Mouse (Mus musculus): Measurements from ENCODE around the gene Hoxc8. TPM values are rescaled to one million over a fixed set of nuclear protein-coding genes. Genes with fewer than 3 reads are reported as not detected.

Gene Hoxc8
- polyA plus RNA-seq, 1 experiment from 2014 or later, result not detected

DNA sequence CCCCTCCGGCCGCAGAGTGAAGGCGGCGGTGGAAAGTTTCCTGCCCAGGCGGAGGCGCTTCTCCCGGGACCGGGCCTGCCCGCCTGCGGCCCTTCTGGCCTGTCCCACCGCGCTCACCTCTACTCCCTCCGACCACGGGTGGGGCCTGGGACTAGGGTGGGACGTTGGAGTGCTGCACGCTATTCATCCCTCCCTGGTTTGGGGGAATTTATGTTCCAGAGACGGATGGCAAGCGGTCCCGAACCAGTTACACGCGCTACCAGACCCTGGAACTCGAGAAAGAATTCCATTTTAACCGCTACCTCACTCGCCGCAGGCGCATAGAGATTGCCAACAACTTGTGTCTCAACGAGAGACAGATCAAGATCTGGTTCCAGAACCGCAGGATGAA, 24.6 kb downstream of the Hoxc8 start:
- H3K4me2 ChIP-seq, result peak overlapping the region; percentile 47
- peak overlapping the region; percentile 24 for H3K4me3 ChIP-seq
- H3K36me3 ChIP-seq, result no peaks in the 10 kb centered on the region
- H3K27ac ChIP-seq, result no peak overlapping the region
- 3% methylated on average over 24 of the region's 28 CpGs for WGBS
- ATAC-seq (ENCODE audit: borderline replicate concordance, extremely low read depth, low FRiP score, low TSS enrichment), result 0 out of 2 replicates have a peak, but pooled peaks have one; percentile 31
- no peaks in the 10 kb centered on the region for H3K9me3 ChIP-seq
- peaks cover 4% of the 10 kb centered on the region; the same call in 1 of the 2 replicates for H3K4me1 ChIP-seq
- H3K27me3 ChIP-seq, result peaks cover 99% of the 10 kb centered on the region
- no peak overlapping the region for H3K9ac ChIP-seq

DNA sequence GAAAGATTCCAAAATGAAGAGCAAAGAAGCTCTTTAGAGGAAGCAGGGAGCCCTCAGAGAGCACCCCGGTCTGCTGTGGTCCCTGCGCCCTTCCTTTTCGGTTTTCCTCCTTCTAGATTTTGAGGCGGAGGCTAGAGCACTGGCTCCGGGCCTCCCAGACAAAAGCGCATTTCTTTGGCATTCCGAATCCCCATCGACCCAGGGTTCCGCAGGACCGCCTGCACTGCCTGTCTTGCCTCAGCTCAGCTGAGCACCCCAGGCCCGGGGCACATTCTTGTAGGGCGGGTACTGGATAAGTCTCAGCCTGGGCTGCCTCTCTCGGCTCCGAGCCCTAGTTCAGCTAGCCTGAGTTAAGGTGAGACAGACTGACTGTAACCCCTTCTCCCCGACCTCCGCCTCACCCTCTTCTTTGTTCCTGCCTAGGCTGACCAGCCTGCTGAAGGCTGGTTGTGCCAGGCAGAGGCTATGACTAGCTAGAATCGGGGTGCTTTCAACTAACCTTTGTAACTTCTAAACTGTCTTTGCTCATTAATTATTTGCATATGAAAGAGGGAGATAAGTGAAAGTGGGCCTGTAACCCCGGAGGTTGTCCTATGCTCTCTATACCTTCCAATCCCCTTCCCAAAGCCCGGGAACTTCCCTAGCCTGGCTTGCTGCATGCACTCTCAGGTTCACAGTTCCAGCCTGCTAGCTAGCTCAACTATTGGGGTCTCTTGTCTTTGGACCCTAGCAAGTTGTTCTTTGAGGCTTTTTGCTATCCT, 25.2 kb downstream of the Hoxc8 start:
- 0 out of 2 replicates have a peak overlapping the region, but pooled peaks have one; percentile 24 for H3K4me3 ChIP-seq
- WGBS, result 17% methylated on average over 19 of the region's 19 CpGs
- H3K36me3 ChIP-seq, result no peaks in the 10 kb centered on the region
- peaks cover 4% of the 10 kb centered on the region; the same call in 1 of the 2 replicates for H3K4me1 ChIP-seq
- H3K27me3 ChIP-seq, result peaks cover 99% of the 10 kb centered on the region
- no peak overlapping the region for H3K4me2 ChIP-seq
- ATAC-seq (ENCODE audit: borderline replicate concordance, extremely low read depth, low FRiP score, low TSS enrichment), result no peak
- H3K27ac ChIP-seq, result no peak overlapping the region
- no peaks in the 10 kb centered on the region for H3K9me3 ChIP-seq
- no peak overlapping the region for H3K9ac ChIP-seq

DNA sequence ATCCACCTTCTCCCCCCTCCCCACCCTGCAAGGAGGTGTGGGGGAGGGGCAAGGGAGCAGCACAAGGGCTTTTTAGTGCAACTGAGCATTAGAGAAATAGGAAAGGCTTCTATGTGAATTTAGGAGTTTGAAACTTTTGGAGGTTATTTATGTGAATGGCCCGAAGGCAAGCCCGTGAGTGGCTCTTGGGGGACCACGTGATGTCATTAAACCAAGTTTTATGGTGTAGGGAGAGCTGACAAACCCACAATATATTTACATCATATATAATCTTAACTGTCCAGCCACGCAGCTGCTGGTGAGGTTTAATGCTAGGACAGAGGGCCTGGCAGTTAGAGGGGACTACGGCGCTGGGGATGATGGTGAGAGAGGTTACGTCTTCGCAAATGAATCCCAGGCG, 28.2 kb downstream of the Hoxc8 start, which contains the start of gene Hoxc4:
TSS of gene Hoxc4 (plus strand) at position 299 of the 400 bp plus-strand sequence.
- H3K4me3 ChIP-seq, result no peak within 1 kb of the TSS
- no peak within 1 kb of the TSS for H3K9ac ChIP-seq
- ATAC-seq (ENCODE audit: borderline replicate concordance, extremely low read depth, low FRiP score, low TSS enrichment), result no peak
- WGBS, result 36% methylated on average over 9 of the region's 9 CpGs
- H3K27ac ChIP-seq, result no peak within 1 kb of the TSS
- H3K36me3 ChIP-seq, result no peaks in the 10 kb centered on the region
- peaks cover 100% of the 10 kb centered on the region for H3K27me3 ChIP-seq
- no peaks in the 10 kb centered on the region for H3K9me3 ChIP-seq
- no peak within 1 kb of the TSS for H3K4me2 ChIP-seq
- H3K4me1 ChIP-seq, result peaks cover 4% of the 10 kb centered on the region; the same call in 1 of the 2 replicates

GRCm38 (mm10) chr15:103020899-103021418, 30.6 kb downstream of the Hoxc8 start:
- Histone ChIP-seq H3K4me2 (no peak overlapping the region), H3K4me1 (no peaks in the 10 kb centered on the region), H3K27ac (no peak overlapping the region), H3K4me3 (no peak overlapping the region), H3K9ac (no peak overlapping the region), H3K27me3 (peaks cover 100% of the 10 kb centered on the region), H3K36me3 (no peaks in the 10 kb centered on the region), H3K9me3 (no peaks in the 10 kb centered on the region)
- 5% methylated on average over 8 of the region's 8 CpGs for WGBS
- ATAC-seq (ENCODE audit: borderline replicate concordance, extremely low read depth, low FRiP score, low TSS enrichment), result no peak

DNA sequence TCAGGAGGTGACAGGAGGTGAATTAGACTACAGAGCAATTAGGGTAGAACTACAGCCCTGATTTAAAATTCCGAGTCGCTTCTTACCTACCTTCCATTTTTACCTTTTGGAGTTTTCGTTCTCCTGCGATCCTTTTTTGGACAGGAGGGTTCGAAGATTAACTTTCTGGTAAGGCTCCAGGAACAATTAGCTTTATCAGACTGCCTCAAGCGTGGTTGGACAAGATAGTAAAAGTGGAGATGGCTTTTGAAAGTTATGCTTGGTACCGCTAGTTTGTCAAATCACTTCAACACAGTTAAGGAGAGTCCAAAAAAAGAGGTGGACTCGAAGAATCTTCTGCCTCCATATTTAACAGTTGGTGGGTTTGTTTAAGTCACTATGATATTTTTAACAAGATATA, 31.1 kb downstream of the Hoxc8 start:
- no peak overlapping the region for H3K9ac ChIP-seq
- 12% methylated on average over 8 of the region's 8 CpGs for WGBS
- H3K4me3 ChIP-seq, result no peak overlapping the region
- no peak overlapping the region for H3K4me2 ChIP-seq
- no peaks in the 10 kb centered on the region for H3K9me3 ChIP-seq
- H3K27ac ChIP-seq, result no peak overlapping the region
- H3K36me3 ChIP-seq, result no peaks in the 10 kb centered on the region
- ATAC-seq (ENCODE audit: borderline replicate concordance, extremely low read depth, low FRiP score, low TSS enrichment), result no peak
- peaks cover 100% of the 10 kb centered on the region for H3K27me3 ChIP-seq
- H3K4me1 ChIP-seq, result no peaks in the 10 kb centered on the region

DNA sequence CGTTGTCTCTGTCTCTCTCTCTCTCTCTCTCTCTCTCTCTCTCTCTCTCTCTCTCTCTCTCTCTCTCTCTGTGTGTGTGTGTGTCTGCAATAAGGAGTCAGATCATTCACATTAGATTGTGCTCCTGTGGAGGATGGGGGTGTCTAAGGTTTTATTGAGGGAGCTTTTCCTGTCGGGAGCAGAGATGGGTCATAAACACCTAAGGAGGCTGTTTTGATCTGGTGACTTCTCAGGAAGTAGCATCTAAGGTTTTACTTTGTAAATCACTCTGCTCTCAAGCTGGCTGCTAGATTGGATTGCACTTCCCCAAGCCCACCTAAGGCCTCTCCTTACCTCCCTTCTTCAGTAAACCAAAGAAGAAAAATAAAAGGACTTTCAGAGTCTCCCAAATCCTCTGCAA, 33.7 kb downstream of the Hoxc8 start:
- H3K36me3 ChIP-seq, result no peaks in the 10 kb centered on the region
- H3K9ac ChIP-seq, result no peak overlapping the region
- no peak overlapping the region for H3K27ac ChIP-seq
- no peak overlapping the region for H3K4me3 ChIP-seq
- H3K9me3 ChIP-seq, result no peaks in the 10 kb centered on the region
- H3K4me2 ChIP-seq, result no peak overlapping the region
- WGBS, result 16% methylated on average over 2 of the region's 2 CpGs
- H3K4me1 ChIP-seq, result no peaks in the 10 kb centered on the region
- peaks cover 100% of the 10 kb centered on the region for H3K27me3 ChIP-seq
- no peak for ATAC-seq (ENCODE audit: borderline replicate concordance, extremely low read depth, low FRiP score, low TSS enrichment)

GRCm38 (mm10) chr15:103027266-103028235, 37.1 kb downstream of the Hoxc8 start:
- Histone ChIP-seq H3K36me3 (no peaks in the 10 kb centered on the region), H3K27me3 (peaks cover 99% of the 10 kb centered on the region), H3K4me3 (no peak overlapping the region), H3K27ac (no peak overlapping the region), H3K4me1 (no peaks in the 10 kb centered on the region), H3K9ac (no peak overlapping the region), H3K9me3 (no peaks in the 10 kb centered on the region), H3K4me2 (peak overlapping the region; percentile 5; the same call in 1 of the 2 replicates)
- 8% methylated on average over 43 of the region's 43 CpGs for WGBS
- no peak for ATAC-seq (ENCODE audit: borderline replicate concordance, extremely low read depth, low FRiP score, low TSS enrichment)

- H3K27ac ChIP-seq, result no peak overlapping the region
- no peaks in the 10 kb centered on the region for H3K4me1 ChIP-seq
- no peak for ATAC-seq (ENCODE audit: borderline replicate concordance, extremely low read depth, low FRiP score, low TSS enrichment)
- H3K9ac ChIP-seq, result no peak overlapping the region
- H3K27me3 ChIP-seq, result peaks cover 98% of the 10 kb centered on the region
- WGBS, result 32% methylated on average over 9 of the region's 9 CpGs
- H3K4me2 ChIP-seq, result no peak overlapping the region
- no peaks in the 10 kb centered on the region for H3K9me3 ChIP-seq
- H3K4me3 ChIP-seq, result no peak overlapping the region
- no peaks in the 10 kb centered on the region for H3K36me3 ChIP-seq
Measured at GRCm38 (mm10) chr15:103028916-103029512, 38.6 kb downstream of the Hoxc8 start.

DNA sequence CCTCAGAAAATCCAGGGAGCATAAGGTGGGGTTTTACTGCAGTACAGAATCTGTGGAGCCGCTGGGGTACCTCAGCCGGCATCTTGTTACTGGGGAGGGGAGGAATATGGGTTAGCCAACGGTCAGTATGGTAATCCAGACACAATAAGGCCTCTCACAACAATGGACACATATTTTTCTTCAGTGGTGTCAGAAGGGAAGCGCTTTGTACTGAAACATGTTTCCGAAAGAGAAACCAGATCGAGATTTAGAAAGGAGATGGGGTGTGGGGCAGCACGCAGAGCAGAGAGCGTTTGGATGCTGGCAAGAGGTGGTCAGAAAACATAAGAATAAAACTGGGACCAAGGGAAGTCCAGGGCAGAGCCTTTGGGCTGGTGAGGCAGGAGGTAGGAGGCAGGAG, 39.7 kb downstream of the Hoxc8 start:
- H3K9me3 ChIP-seq, result no peaks in the 10 kb centered on the region
- ATAC-seq (ENCODE audit: borderline replicate concordance, extremely low read depth, low FRiP score, low TSS enrichment), result no peak
- H3K9ac ChIP-seq, result no peak overlapping the region
- peaks cover 98% of the 10 kb centered on the region for H3K27me3 ChIP-seq
- WGBS, result 24% methylated on average over 8 of the region's 8 CpGs
- H3K4me2 ChIP-seq, result no peak overlapping the region
- H3K4me1 ChIP-seq, result no peaks in the 10 kb centered on the region
- no peak overlapping the region for H3K27ac ChIP-seq
- H3K4me3 ChIP-seq, result no peak overlapping the region
- H3K36me3 ChIP-seq, result no peaks in the 10 kb centered on the region

DNA sequence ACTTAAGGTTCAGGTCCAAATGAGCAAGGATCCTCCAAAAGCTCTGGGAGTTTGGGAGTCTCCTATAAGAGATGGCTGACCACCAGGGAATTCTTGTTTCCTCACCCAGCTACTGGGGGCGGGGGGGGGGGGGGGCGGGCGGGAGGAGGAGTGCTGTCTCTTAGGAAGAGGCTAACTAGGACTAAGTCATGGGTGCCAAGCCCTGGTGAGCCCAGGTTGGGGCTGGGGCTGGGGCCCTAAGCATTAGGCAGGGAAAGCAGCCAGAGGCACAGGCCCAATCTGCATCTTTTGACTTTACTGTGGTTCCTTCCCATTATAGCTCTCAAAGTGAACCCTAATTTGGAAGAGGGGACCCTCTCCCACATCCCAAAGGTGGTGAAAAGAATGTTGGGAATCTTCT, 41.8 kb downstream of the Hoxc8 start:
- Histone ChIP-seq H3K9me3 (no peaks in the 10 kb centered on the region), H3K9ac (no peak overlapping the region), H3K4me1 (no peaks in the 10 kb centered on the region), H3K27me3 (peaks cover 98% of the 10 kb centered on the region), H3K27ac (no peak overlapping the region), H3K36me3 (no peaks in the 10 kb centered on the region), H3K4me2 (no peak overlapping the region), H3K4me3 (no peak overlapping the region)
- no peak for ATAC-seq (ENCODE audit: borderline replicate concordance, extremely low read depth, low FRiP score, low TSS enrichment)
- no CpG with 5 or more reads among the region's 3 CpGs for WGBS

Data from lung, embryonic 15.5 days (tissue).